Mouse (Mus musculus): ENCODE measurements around the gene Asap2.
"Not testable (repeated sequence)": the region's sequence is repeated elsewhere in the genome, so short reads cannot be mapped to it uniquely, and the experiment has no call there.

Gene Asap2

DNA sequence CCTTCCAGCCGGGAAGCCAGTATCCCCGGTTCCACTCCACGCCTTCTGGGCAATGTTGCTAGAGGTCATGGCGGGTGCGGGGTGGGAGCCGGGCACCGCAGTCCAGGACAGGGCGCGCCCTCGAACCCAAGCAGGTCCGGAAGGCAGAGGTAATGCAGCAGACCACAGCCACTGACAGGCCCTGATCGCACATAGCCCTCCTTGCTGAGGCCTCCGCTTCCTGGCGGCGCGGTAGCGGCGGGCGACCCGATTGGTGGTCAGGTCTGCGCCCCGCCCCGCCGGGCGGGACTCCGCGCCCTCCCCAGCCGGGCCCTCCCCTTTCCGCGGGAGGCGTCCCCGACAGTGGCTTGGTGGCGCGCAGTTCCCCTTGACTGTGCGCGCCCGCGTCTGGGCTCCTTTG lies at the start of gene Asap2:
Gene Asap2 (plus strand): TSS at position 328 of the 400 bp plus-strand sequence.
- in situ Hi-C loops (cut with MboI, MseI) = not testable (repeated sequence)

GRCm38 (mm10) chr12:20947051-20947997 lies 42.9 kb upstream of the Asap2 start:
- in situ Hi-C loops (cut with MboI, MseI) = loop anchor here (5.0 to 25.0 kb wide), 3 partner anchors 90 to 1935 kb away; no protein-coding TSS in a partner anchor

- in situ Hi-C loops (cut with MboI, MseI) = not testable (repeated sequence)
Observed at GRCm38 (mm10) chr12:20990579-20990978, 320 bp downstream of the Asap2 start.

GRCm38 (mm10) chr12:21030875-21031274 lies 40.6 kb downstream of the Asap2 start:
- in situ Hi-C loops (cut with MboI, MseI) = loop anchor here (25.0 kb wide), 1 partner anchor 94 kb away; no protein-coding TSS in a partner anchor

DNA sequence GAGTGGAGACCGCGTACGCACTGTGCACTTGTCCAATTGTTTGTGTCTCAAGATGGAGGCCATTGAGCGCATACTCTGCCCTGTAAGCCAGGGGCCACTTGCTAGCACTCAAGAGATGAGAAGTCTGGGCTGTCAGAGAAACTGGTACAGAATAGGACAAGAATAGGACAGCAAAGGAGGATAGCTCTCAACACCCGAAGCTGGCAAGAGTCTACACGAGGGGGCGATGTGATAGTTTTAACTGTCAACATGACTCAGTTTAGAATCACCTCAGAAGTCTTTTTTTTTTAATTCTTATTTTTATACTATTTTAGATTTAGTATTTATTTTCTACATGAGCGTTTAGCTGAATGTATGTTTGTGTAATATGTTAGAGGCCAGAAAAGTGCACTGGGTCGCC lies 56.5 kb downstream of the Asap2 start:
- in situ Hi-C loops (cut with MboI, MseI) = loop anchor here (10.0 to 25.0 kb wide), 2 partner anchors 109 to 1612 kb away; no protein-coding TSS in a partner anchor

DNA sequence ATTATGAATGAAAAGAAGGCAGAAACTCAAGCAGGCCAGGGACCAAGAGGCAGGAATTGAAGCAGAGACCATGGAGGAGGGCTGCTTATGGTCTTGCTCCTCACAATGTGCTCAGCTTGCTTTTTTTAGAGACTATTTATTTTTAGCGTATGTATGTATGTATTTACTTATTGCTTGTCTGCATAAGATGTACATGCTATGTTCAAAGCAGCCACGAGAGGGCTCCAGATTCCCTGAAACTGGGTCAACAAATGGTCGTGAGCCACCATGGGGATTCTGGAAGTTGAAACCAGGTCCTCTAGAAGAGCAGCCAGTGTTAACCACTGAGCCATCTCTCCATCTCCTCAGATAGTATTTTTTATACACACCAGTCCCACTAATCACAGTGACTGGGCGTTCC lies 85.5 kb downstream of the Asap2 start:
- in situ Hi-C loops (cut with MboI, MseI) = loop anchor here (25.0 kb wide), 1 partner anchor 537 kb away; no protein-coding TSS in a partner anchor

DNA sequence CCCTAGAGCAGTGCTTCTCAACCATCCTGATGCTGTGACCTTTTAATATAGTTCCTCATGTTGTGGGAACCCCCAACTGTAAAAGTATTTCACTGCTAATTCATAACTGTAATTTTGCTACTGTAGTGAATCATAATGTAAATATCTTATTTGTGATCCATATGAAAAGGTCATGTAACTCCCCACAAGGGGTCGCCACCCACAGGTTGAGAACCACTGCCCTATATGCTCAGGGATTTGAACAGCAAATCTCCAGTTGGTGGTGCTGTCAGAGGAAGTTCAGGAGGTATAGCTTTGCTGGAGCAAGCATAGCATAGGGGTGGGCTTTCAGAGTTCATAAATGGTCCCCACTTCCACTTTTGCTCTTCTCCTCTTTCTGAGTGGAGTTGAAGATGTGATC lies 99.9 kb downstream of the Asap2 start:
- in situ Hi-C loops (cut with MboI, MseI) = loop anchor here (5.0 to 25.0 kb wide), 3 partner anchors 177 to 1185 kb away; no protein-coding TSS in a partner anchor

GRCm38 (mm10) chr12:21092446-21092845 lies 102.2 kb downstream of the Asap2 start:
- in situ Hi-C loops (cut with MboI, MseI) = loop anchor here (5.0 to 25.0 kb wide), 3 partner anchors 175 to 1188 kb away; no protein-coding TSS in a partner anchor

GRCm38 (mm10) chr12:21097806-21098325 lies 107.6 kb downstream of the Asap2 start:
- in situ Hi-C loops (cut with MboI, MseI) = loop anchor here (10.0 to 25.0 kb wide), 2 partner anchors 514 to 1193 kb away; no protein-coding TSS in a partner anchor

- in situ Hi-C loops (cut with MboI, MseI) = not testable (repeated sequence)
Observed at GRCm38 (mm10) chr12:21111116-21111475, 120.8 kb downstream of the Asap2 start.

DNA sequence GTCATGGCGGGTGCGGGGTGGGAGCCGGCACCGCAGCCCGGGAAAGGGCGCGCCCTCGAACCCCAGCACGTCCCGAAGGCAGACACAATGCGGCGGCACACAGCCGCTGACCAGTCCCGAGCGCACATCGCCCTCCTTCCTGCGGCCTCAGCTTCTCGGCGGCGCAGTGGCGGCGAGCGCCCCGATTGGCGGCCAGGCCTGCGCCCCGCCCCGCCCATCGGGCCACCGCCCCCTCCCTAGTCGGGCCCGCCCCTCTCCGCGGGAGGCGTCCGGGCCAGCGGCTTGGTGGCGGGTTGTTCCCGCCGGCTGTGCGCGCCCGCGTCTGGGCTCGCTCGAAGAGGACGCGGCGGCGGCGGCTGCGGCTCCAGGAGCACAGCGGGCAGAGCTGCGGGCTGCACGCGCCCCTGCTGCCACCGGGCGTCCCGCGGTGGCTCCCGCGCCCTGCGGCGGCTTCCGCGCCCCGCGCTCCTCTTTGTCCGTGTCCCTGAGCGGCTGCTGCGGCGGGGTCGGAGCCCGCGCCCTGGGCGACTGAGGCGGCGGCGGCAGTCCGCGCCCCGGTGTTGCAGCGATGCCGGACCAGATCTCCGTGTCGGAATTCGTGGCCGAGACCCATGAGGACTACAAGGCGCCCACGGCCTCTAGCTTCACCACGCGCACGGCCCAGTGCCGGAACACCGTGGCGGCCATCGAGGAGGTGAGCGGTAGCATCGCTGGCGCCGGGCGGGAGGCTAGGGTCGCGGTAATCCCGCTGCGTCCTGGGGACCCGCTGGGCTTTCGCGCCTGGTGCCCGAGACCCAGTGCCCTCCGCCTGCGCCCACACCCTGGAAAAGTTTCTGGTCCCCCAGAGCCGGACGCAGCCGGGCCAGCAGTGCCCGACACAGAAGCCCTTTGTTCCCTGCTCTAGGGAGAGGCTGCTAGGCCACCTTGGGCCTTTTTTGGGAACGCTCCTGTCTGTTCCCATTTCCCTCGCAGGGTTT lies 121.5 kb downstream of the Asap2 start:
- in situ Hi-C loops (cut with MboI, MseI) = no loop called here

DNA sequence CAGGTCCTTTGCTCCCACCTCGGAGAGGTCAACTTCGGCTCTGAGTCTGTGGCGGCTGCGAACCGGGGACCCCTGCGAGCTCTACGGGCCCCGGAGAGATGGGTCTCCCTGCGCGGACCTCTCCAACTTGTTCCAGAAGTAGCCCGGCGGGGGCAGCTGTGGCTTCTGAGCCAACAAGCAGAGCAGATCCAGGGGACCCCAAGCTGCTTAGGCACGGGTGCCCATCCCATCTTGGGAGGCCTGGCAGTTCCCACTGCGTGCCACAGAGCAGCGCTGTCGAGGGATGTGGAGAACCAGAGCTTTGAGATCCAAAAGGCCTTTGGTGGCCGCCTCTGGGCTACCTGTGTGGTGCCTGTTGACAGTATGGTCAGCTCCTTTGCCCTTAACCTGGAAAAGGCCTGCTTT lies 122.2 kb downstream of the Asap2 start:
- in situ Hi-C loops (cut with MboI, MseI) = no loop called here

DNA sequence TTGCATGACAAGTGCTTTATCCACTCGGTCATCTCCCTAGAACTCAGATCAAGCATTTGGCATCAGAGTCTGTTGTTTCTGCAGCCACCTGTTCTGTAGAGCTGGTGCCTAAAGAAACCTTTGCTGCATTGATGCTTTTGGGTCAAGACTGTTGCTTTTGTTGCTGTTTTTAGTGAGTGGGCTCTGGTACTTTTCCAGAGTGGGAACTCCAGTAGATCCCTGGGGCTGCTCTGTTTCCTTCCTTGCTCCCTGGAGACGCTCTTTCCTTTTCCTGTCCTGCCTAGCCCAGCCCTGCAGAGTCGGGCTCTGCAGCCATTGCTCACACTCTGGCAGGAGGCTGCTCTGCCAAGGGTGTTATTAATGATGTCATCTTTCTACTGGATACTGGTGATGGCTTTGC lies 129.2 kb downstream of the Asap2 start:
- in situ Hi-C loops (cut with MboI, MseI) = no loop called here

- in situ Hi-C loops (cut with MboI, MseI) = no loop called here
Observed at GRCm38 (mm10) chr12:21122818-21123217, 132.6 kb downstream of the Asap2 start.

- in situ Hi-C loops (cut with MboI, MseI) = no loop called here
Observed at GRCm38 (mm10) chr12:21123647-21124046, 133.4 kb downstream of the Asap2 start.

DNA sequence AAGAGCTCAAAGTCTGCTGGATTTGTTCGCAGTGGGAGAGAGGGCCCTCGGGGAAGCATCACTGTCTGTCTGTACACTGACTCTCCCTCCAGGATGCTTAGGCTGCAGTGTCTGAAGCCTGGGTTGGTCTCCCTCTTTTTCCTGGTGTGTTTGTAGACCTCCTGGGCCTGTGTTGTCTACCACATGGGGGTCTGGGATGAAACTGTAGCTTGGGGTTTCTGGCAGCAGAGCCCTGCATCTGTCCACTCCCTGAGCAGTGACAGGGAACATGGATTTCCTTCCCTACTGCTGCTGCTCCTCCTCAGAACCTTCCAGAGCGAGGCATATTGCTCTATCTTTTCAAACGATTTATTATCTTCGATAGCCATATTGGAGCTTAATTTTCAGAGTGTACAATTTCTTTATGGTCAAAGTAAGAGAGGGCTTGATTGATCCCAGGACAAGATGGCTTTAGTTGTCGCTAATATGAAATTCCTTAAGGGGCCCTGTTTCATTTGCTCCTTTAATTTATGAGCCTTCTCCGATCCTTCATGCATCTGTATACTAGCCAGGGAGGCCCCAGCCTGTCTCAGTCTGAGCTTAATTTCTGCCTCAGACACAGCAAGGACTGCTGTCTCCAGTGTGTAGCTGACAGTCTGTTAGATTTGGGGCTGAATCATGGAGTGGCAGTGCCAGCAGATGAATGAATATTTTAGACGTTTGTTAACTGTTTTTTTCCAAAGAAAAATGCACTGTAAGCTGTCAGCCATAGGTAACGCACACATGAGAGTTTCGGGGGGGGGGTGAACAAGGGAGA lies 135.6 kb downstream of the Asap2 start:
- in situ Hi-C loops (cut with MboI, MseI) = no loop called here

- in situ Hi-C loops (cut with MboI, MseI) = no loop called here
Observed at GRCm38 (mm10) chr12:21126516-21126915, 136.3 kb downstream of the Asap2 start.

DNA sequence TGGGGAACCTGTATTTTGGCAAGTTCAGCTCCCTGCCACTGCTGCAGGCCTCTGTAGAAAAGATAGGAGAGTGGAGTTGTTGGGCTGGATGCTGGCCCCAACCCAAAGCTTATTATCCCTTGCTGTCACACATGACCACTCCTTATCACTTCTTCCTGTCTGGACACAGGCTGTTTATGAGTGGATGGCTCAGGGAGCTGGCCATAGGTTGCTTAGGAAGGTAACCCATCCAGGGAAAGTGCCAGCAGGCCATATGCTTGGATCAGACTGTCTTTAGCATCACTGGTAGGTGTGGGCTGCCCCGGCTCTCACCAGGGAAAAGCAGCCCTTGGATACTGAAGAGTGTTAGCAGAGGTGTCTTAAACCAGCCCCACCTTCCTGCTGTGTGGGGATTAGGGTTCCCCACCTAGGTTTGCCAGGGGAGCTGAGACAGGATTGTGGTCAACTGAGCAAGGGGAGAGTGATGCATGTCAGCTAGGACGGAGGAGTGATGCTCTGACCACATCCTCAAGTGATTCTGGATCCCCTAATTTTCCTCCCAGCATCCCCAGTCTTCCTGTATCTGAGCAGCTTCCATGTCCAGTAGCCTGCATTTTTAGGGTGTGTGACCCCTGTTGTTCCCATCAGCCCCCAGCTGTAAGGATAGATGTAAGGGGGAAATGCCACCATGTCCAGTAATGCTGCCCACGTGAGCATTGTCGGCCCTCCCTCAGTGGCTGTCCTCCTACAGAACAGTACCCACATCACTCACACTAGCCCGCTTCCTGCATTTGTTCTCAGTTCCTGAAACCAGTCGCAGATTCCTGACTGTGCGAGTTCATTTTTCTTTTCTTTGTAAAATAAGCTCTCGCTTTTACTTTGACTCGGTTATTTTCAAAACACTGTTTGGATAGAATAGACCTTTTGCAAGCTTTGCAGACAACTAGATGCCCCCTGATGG lies 138.9 kb downstream of the Asap2 start:
- in situ Hi-C loops (cut with MboI, MseI) = no loop called here

DNA sequence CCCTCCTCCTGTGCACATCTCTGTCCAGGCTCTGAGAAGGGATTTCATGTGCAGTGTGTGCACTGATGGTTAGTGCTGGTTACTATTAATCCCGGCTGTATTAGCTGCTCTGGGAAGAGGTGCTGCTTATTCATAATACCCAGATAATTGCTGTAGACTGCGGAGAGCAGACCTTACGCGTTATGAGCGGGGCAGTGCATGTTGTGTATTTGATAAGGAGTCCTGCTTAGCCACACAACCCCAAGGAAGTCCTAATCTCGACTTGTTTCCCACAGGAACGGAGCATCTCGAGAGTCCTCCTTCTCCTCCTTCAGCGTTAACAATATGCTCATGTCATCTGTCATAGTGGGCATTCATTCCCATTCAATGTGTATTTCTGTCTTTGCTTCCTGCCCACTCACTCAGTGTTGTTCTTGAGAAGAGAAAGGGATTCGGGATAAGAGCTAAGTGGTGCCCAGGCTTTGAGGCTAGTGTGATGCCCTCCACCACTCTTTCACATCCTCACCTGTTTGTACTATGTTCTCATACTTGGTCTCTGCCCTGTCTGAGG lies 140.1 kb downstream of the Asap2 start:
- in situ Hi-C loops (cut with MboI, MseI) = no loop called here

All from regulatory T cell (primary cell).